Mouse (Mus musculus) kidney, embryonic 14.5 days (tissue): ENCODE data around the gene Dirc2. TPM values are rescaled to one million over a fixed set of nuclear protein-coding genes. Genes with fewer than 3 reads are reported as not detected.

Experiments
- ATAC-seq: fragments of 200-750 bp; cut with Nextera tagmentation; 2 replicates; pipeline ENCODE4 v1.8.0; 2017; ENCODE audit warnings: moderate number of reproducible peaks, mild to moderate bottlenecking, moderate TSS enrichment, moderate library complexity; ENCODE audit not compliant: low FRiP score, low TSS enrichment
- H3K27ac ChIP-seq: fragments of 300-500 bp; sonication (generic); 2 replicates; pipeline ENCODE4 v1.5.1; 2014; ENCODE audit warnings: low read depth, mild to moderate bottlenecking, low read length, moderate library complexity, mixed read lengths
- H3K27me3 ChIP-seq: fragments of 300-500 bp; sonication (generic); 2 replicates; pipeline ENCODE4 v1.6.1; 2014; ENCODE audit warnings: mild to moderate bottlenecking, low read length; ENCODE audit not compliant: control insufficient read depth, insufficient read depth
- H3K36me3 ChIP-seq: fragments of 300-500 bp; sonication (generic); 2 replicates; pipeline ENCODE4 v1.6.1; 2014; ENCODE audit warnings: low read length, mixed read lengths; ENCODE audit not compliant: control insufficient read depth, insufficient read depth
- H3K4me1 ChIP-seq: fragments of 300-500 bp; sonication (generic); 2 replicates; pipeline ENCODE4 v1.6.1; 2014; ENCODE audit warnings: low read length, mixed read lengths; ENCODE audit not compliant: control insufficient read depth, insufficient read depth
- H3K4me2 ChIP-seq: fragments of 300-500 bp; sonication (generic); replicated peaks from 2 replicates; pipeline ENCODE4 v1.6.1; 2014; ENCODE audit warnings: low read depth, mild to moderate bottlenecking, low read length
- H3K4me3 ChIP-seq: fragments of 300-500 bp; sonication (generic); 2 replicates; pipeline ENCODE4 v1.5.1; 2014; ENCODE audit warnings: mild to moderate bottlenecking, low read length
- H3K9ac ChIP-seq: fragments of 300-500 bp; sonication (generic); 2 replicates; pipeline ENCODE4 v1.6.1; 2014; ENCODE audit warnings: low read depth, mild to moderate bottlenecking, low read length, moderate library complexity
- H3K9me3 ChIP-seq: fragments of 300-500 bp; sonication (generic); 2 replicates; pipeline ENCODE4 v1.6.1; 2016; ENCODE audit warnings: low read length; ENCODE audit not compliant: control insufficient read depth
- WGBS: fragments of 180-500 bp; shearing (Covaris S2); extraction: QIAGEN DNeasy Blood & Tissue Kit; methylation state at CpG from one replicate; pipeline ENCODE4 v1.1.7; 2014; 5-methylcytosine and 5-hydroxymethylcytosine counted together
- polyA plus RNA-seq: library from polyadenylated mRNA; unstranded; fragments of >200 nt; fragmentation: Nextera tagmentation; extraction: Ambion mirVana; gene quantifications from 2 replicates; pipeline ENCODE4 v1.2.1, GENCODE M21; 2014

The Dirc2 gene
- polyA plus RNA-seq, 1 experiment from 2014 or later = 17.9 TPM

- Histone ChIP-seq H3K27ac (no peak overlapping the region), H3K9me3 (peaks cover 3% of the 10 kb centered on the region; the same call in 1 of the 2 replicates), H3K4me1 (no peaks in the 10 kb centered on the region), H3K27me3 (no peaks in the 10 kb centered on the region), H3K4me3 (no peak overlapping the region), H3K4me2 (no peak overlapping the region), H3K9ac (no peak overlapping the region), H3K36me3 (peaks cover 3% of the 10 kb centered on the region; the same call in 1 of the 2 replicates)
- ATAC-seq = no peak
- 49% methylated on average over 6 of the region's 6 CpGs for WGBS
Observed at GRCm38 (mm10) chr16:35715350-35715749, 53.8 kb downstream of the Dirc2 start.

- Histone ChIP-seq H3K9ac (no peak overlapping the region), H3K9me3 (peaks cover 3% of the 10 kb centered on the region; the same call in 1 of the 2 replicates), H3K4me2 (no peak overlapping the region), H3K27me3 (no peaks in the 10 kb centered on the region), H3K4me3 (no peak overlapping the region), H3K36me3 (peaks cover 3% of the 10 kb centered on the region; the same call in 1 of the 2 replicates), H3K4me1 (no peaks in the 10 kb centered on the region), H3K27ac (no peak overlapping the region)
- ATAC-seq = no peak
- 89% methylated on average over 7 of the region's 7 CpGs for WGBS
Observed at GRCm38 (mm10) chr16:35714689-35715088, 54.5 kb downstream of the Dirc2 start.

GRCm38 (mm10) chr16:35713606-35714005 lies 55.5 kb downstream of the Dirc2 start:
- WGBS = 77% methylated on average over 7 of the region's 7 CpGs
- Histone ChIP-seq H3K4me2 (no peak overlapping the region), H3K9me3 (peaks cover 3% of the 10 kb centered on the region; the same call in 1 of the 2 replicates), H3K9ac (no peak overlapping the region), H3K4me3 (no peak overlapping the region), H3K27me3 (no peaks in the 10 kb centered on the region), H3K27ac (no peak overlapping the region), H3K36me3 (peaks cover 3% of the 10 kb centered on the region; the same call in 1 of the 2 replicates), H3K4me1 (no peaks in the 10 kb centered on the region)
- ATAC-seq = no peak

- 61% methylated on average over 7 of the region's 7 CpGs for WGBS
- H3K36me3 ChIP-seq = no peaks in the 10 kb centered on the region
- no peaks in the 10 kb centered on the region for H3K4me1 ChIP-seq
- no peak overlapping the region for H3K4me2 ChIP-seq
- H3K9me3 ChIP-seq = no peaks in the 10 kb centered on the region
- H3K4me3 ChIP-seq = no peak overlapping the region
- no peak overlapping the region for H3K27ac ChIP-seq
- ATAC-seq = no peak
- H3K9ac ChIP-seq = no peak overlapping the region
- no peaks in the 10 kb centered on the region; the same call in 1 of the 2 replicates for H3K27me3 ChIP-seq
Observed at GRCm38 (mm10) chr16:35711004-35711403, 58.2 kb downstream of the Dirc2 start.

GRCm38 (mm10) chr16:35707004-35707403 lies 62.2 kb downstream of the Dirc2 start:
- no peak for ATAC-seq
- no peak overlapping the region for H3K4me3 ChIP-seq
- 92% methylated on average over 5 of the region's 5 CpGs for WGBS
- no peaks in the 10 kb centered on the region for H3K36me3 ChIP-seq
- no peaks in the 10 kb centered on the region for H3K9me3 ChIP-seq
- H3K9ac ChIP-seq = no peak overlapping the region
- no peaks in the 10 kb centered on the region; the same call in 1 of the 2 replicates for H3K27me3 ChIP-seq
- H3K27ac ChIP-seq = no peak overlapping the region
- no peak overlapping the region for H3K4me2 ChIP-seq
- H3K4me1 ChIP-seq = no peaks in the 10 kb centered on the region

GRCm38 (mm10) chr16:35704796-35705195 lies 64.4 kb downstream of the Dirc2 start:
- Histone ChIP-seq H3K27ac (no peak overlapping the region), H3K9me3 (no peaks in the 10 kb centered on the region), H3K4me3 (no peak overlapping the region), H3K4me2 (no peak overlapping the region), H3K9ac (no peak overlapping the region), H3K4me1 (no peaks in the 10 kb centered on the region), H3K27me3 (no peaks in the 10 kb centered on the region; the same call in 1 of the 2 replicates), H3K36me3 (no peaks in the 10 kb centered on the region)
- no peak for ATAC-seq
- 72% methylated on average over 14 of the region's 14 CpGs for WGBS

GRCm38 (mm10) chr16:35703763-35704679 lies 65.1 kb downstream of the Dirc2 start:
- Histone ChIP-seq H3K27ac (no peak overlapping the region), H3K27me3 (no peaks in the 10 kb centered on the region; the same call in 1 of the 2 replicates), H3K9ac (no peak overlapping the region), H3K9me3 (no peaks in the 10 kb centered on the region), H3K4me2 (no peak overlapping the region), H3K4me1 (no peaks in the 10 kb centered on the region), H3K4me3 (no peak overlapping the region), H3K36me3 (no peaks in the 10 kb centered on the region)
- ATAC-seq = peak; percentile 66; the same call in 1 of the 2 replicates
- 41% methylated on average over 16 of the region's 16 CpGs for WGBS

- no peak for ATAC-seq
- peaks cover 4% of the 10 kb centered on the region; the same call in 1 of the 2 replicates for H3K36me3 ChIP-seq
- H3K4me2 ChIP-seq = no peak overlapping the region
- 45% methylated on average over 11 of the region's 11 CpGs for WGBS
- no peak overlapping the region for H3K27ac ChIP-seq
- no peaks in the 10 kb centered on the region for H3K9me3 ChIP-seq
- no peak overlapping the region for H3K9ac ChIP-seq
- H3K4me3 ChIP-seq = no peak overlapping the region
- no peaks in the 10 kb centered on the region for H3K4me1 ChIP-seq
- no peaks in the 10 kb centered on the region; the same call in 1 of the 2 replicates for H3K27me3 ChIP-seq
Observed at GRCm38 (mm10) chr16:35701823-35702222, 67.3 kb downstream of the Dirc2 start.

GRCm38 (mm10) chr16:35696103-35696502 lies 73.1 kb downstream of the Dirc2 start:
- H3K4me1 ChIP-seq = no peaks in the 10 kb centered on the region
- H3K27ac ChIP-seq = no peak overlapping the region
- H3K4me3 ChIP-seq = no peak overlapping the region
- no peak overlapping the region for H3K4me2 ChIP-seq
- peaks cover 4% of the 10 kb centered on the region; the same call in 1 of the 2 replicates for H3K36me3 ChIP-seq
- 70% methylated on average over 2 of the region's 2 CpGs for WGBS
- H3K9me3 ChIP-seq = no peaks in the 10 kb centered on the region
- H3K27me3 ChIP-seq = no peaks in the 10 kb centered on the region; the same call in 1 of the 2 replicates
- no peak for ATAC-seq
- no peak overlapping the region for H3K9ac ChIP-seq
